ENCODE assay signal across 8 mouse cellular contexts in the genomic region with DNA sequence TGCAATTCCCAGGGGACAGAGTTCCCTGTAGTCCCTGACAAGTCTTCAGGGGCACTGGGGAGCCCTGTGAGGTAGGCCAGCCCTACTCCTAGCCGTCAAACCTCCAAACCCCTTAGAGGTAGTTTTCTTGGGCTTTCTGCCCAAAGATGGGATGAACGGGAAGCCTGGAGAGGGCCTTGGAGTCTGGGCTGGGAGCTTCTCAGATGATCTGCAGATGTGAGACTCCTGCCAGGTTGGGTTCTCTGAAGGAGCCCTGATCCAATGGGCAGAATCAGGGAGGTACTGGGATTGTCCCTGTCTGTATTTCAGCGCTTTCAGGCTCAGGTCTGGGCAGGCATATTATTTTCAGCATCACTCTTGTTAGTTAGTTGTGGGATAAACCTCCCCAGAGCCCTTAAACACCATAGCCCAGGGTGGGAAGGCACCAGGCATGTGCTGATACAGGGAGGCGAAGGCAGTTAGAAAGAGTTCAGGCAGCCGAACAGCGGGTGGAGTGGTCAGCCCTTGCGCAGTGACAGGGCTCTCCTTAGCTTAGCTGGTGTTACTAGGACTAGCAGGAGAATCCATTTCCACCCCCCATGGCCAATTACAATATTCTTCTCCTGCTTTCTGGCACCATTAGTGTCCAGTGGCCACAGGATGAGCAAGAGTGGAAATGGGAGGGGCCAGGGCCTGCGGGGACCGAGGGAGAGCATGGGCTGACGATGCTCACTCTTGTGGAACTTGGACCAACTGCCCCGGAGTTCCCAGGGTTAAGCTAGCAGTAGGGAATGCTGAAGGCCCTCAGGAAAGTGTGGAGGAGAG. TPM values are rescaled to one million over a fixed set of nuclear protein-coding genes. Genes with fewer than 3 reads are reported as not detected.
DNase-seq lines count a peak whose midpoint lies in the region; ATAC-seq and TF ChIP-seq lines count a peak whose summit lies in the region.

No protein-coding gene starts in this region.

- H3K4me2 ChIP-seq in forebrain, embryonic 14.5 days (ENCODE audit: low read length): peak overlapping the region; percentile 98
- H3K4me2 ChIP-seq in intestine, embryonic 16.5 days (ENCODE audit: low read depth, low read length): peak overlapping the region; percentile 87

- no peak for TF ChIP-seq POLR2A in kidney, adult 2 months (IDR thresholded peaks at IDR 0.05; ENCODE audit: low read depth, low read length)

- H3K4me1 ChIP-seq in kidney, adult 2 months (ENCODE audit: control insufficient read depth, insufficient read depth, low read length): no peaks in the 10 kb centered on the region
- peaks cover 15% of the 10 kb centered on the region; the same call in 1 of the 2 replicates for H3K4me1 ChIP-seq in forebrain, embryonic 14.5 days (ENCODE audit: control insufficient read depth, insufficient read depth, low read length)
- H3K4me1 ChIP-seq in intestine, embryonic 16.5 days (ENCODE audit: control insufficient read depth, insufficient read depth, low read length): peaks cover 29% of the 10 kb centered on the region
- peaks cover 59% of the 10 kb centered on the region for H3K4me1 ChIP-seq in midbrain, embryonic 10.5 days

- ATAC-seq in forebrain, embryonic 14.5 days: no peak
- ATAC-seq in intestine, embryonic 16.5 days: no peak
- no peak for ATAC-seq in monocyte, adult 5-6 weeks (replicated peaks; ENCODE audit: insufficient number of reproducible peaks, low FRiP score, low TSS enrichment, poor library complexity, severe bottlenecking)

- H3K9me3 ChIP-seq in forebrain, embryonic 14.5 days (replicated peaks; ENCODE audit: control insufficient read depth, low read length): no peaks in the 10 kb centered on the region
- H3K9me3 ChIP-seq in intestine, embryonic 16.5 days (ENCODE audit: control insufficient read depth, low read length): no peaks in the 10 kb centered on the region
- no peaks in the 10 kb centered on the region for H3K9me3 ChIP-seq in midbrain, embryonic 10.5 days (replicated peaks)

- no peaks in the 10 kb centered on the region for H3K36me3 ChIP-seq in kidney, adult 2 months (ENCODE audit: control insufficient read depth, insufficient read depth, low read length)
- no peaks in the 10 kb centered on the region for H3K36me3 ChIP-seq in forebrain, embryonic 14.5 days (ENCODE audit: control insufficient read depth, insufficient read depth, low read length)
- H3K36me3 ChIP-seq in intestine, embryonic 16.5 days (ENCODE audit: control insufficient read depth, insufficient read depth, low read length): no peaks in the 10 kb centered on the region
- H3K36me3 ChIP-seq in midbrain, embryonic 10.5 days: no peaks in the 10 kb centered on the region

- no peaks in the 10 kb centered on the region for H3K27me3 ChIP-seq in kidney, adult 2 months (replicated peaks; ENCODE audit: control insufficient read depth, insufficient read depth, low read length)
- H3K27me3 ChIP-seq in forebrain, embryonic 14.5 days (replicated peaks; ENCODE audit: control insufficient read depth, insufficient read depth, low read length): peaks cover 11% of the 10 kb centered on the region; the same call in 1 of the 2 replicates
- peaks cover 9% of the 10 kb centered on the region; the same call in 1 of the 2 replicates for H3K27me3 ChIP-seq in intestine, embryonic 16.5 days (replicated peaks; ENCODE audit: control insufficient read depth, insufficient read depth, low read length)
- H3K27me3 ChIP-seq in midbrain, embryonic 10.5 days (ENCODE audit: low read depth, poor library complexity, severe bottlenecking): peaks cover 53% of the 10 kb centered on the region

- 28% methylated on average over 11 of the region's 11 CpGs for WGBS in kidney, adult 2 months
- WGBS in forebrain, embryonic 14.5 days: 29% methylated on average over 11 of the region's 11 CpGs
- WGBS in intestine, embryonic 16.5 days: 25% methylated on average over 11 of the region's 11 CpGs
- 19% methylated on average over 11 of the region's 11 CpGs for WGBS in midbrain, embryonic 10.5 days

- peak overlapping the region; percentile 56; the same call in 1 of the 2 replicates for H3K4me3 ChIP-seq in kidney, adult 2 months (ENCODE audit: insufficient read depth, low read depth, low read length)
- peak overlapping the region; percentile 53 for H3K4me3 ChIP-seq in forebrain, embryonic 14.5 days (ENCODE audit: low read depth, low read length)
- peak overlapping the region; percentile 77 for H3K4me3 ChIP-seq in intestine, embryonic 16.5 days (ENCODE audit: low read length)
- H3K4me3 ChIP-seq in midbrain, embryonic 10.5 days: peak overlapping the region; percentile 75

- H3K27ac ChIP-seq in kidney, adult 2 months (ENCODE audit: insufficient read depth, low read depth, low read length): no peak overlapping the region
- no peak overlapping the region for H3K27ac ChIP-seq in forebrain, embryonic 14.5 days (ENCODE audit: low read depth, low read length)
- H3K27ac ChIP-seq in intestine, embryonic 16.5 days (ENCODE audit: low read length): peak overlapping the region; percentile 92
- peak overlapping the region; percentile 89; the same call in 1 of the 2 replicates for H3K27ac ChIP-seq in midbrain, embryonic 10.5 days (replicated peaks)

- peak; percentile 33 for DNase-seq in kidney, adult 2 months
- no peak for DNase-seq in kidney, adult 18-20 months
- DNase-seq in forebrain, embryonic 14.5 days (ENCODE audit: low spot score): no peak
- DNase-seq in midbrain, embryonic 10.5 days (ENCODE audit: low spot score): no peak
- no peak for DNase-seq in cerebellum, adult 9-11 months
- DNase-seq in frontal cortex, adult 2 months (ENCODE audit: extremely low spot score in 1 of 2, low spot score in 1 of 2): no peak

- TF ChIP-seq CTCF in kidney, adult 2 months (conservative IDR thresholded peaks at IDR 0.05; ENCODE audit: insufficient read depth, insufficient read length, low read depth, low read length): no peak

- peak overlapping the region; percentile 68; the same call in 1 of the 2 replicates for H3K9ac ChIP-seq in forebrain, embryonic 14.5 days (ENCODE audit: low read length)
- peak overlapping the region; percentile 88 for H3K9ac ChIP-seq in intestine, embryonic 16.5 days (ENCODE audit: low read depth, low read length)

RNA-seq across cellular contexts. Expression of gene Col5a1, which starts 1.4 kb away (rescaled TPM):
- 7.5 and 8.1 TPM in 2 replicates for polyA plus RNA-seq in kidney, adult 2 months (2012; rRNA removed)
- 5.3 and 6.9 TPM in 2 replicates for polyA plus RNA-seq in forebrain, embryonic 14.5 days (2014; fragmentation: Nextera tagmentation; extraction: Ambion mirVana)
- polyA plus RNA-seq in intestine, embryonic 16.5 days (2015; fragmentation: Nextera tagmentation; extraction: Ambion mirVana): 78.1 and 80.5 TPM in 2 replicates
- 16.2 and 19.8 TPM in 2 replicates for polyA plus RNA-seq in midbrain, embryonic 10.5 days (2016; fragmentation: Nextera tagmentation; extraction: Ambion mirVana)
- under 0.01 to 0.10 TPM in 2 of 3 replicates, not detected in the other for total RNA-seq in monocyte, adult 5-6 weeks (2017)
- 12.8 and 16.4 TPM in 2 replicates for polyA plus RNA-seq in frontal cortex, adult 2 months (2012; rRNA removed)

Comparison
In these comparisons a context has a peak if more than half of its experiments do, and no peak if none do; other contexts are left out.
1. H3K27ac ChIP-seq: peak in intestine, embryonic 16.5 days (single experiment) and midbrain, embryonic 10.5 days (single experiment); none in kidney, adult 2 months (single experiment) and forebrain, embryonic 14.5 days (single experiment).
2. Peak in every context shown above with its lines, with median percentiles within 50 percentile points of each other: H3K4me3 ChIP-seq.